Mouse (Mus musculus) kidney, adult 2 months (tissue): ENCODE data around the gene Zfr. TPM values are rescaled to one million over a fixed set of nuclear protein-coding genes. Genes with fewer than 3 reads are reported as not detected.
A peak's percentile ranks its signal among the peaks of the same experiment; 100 is the strongest.

ENCODE experiments used
- DNase-seq: peaks from one replicate; pipeline ENCODE4 v3.0.0; 2021
- H3K27ac ChIP-seq: fragments of 200-500 bp; 2 replicates; pipeline ENCODE4 v1.5.1; 2012; ENCODE audit warnings: low read depth, low read length, control low read depth, inconsistent platforms; ENCODE audit not compliant: insufficient read depth
- H3K27me3 ChIP-seq: fragments of 200-500 bp; replicated peaks from 2 replicates; pipeline ENCODE4 v1.6.1; 2012; ENCODE audit warnings: mild to moderate bottlenecking, moderate library complexity, low read length, inconsistent platforms; ENCODE audit not compliant: control insufficient read depth, insufficient read depth
- H3K36me3 ChIP-seq: fragments of 200-500 bp; 2 replicates; pipeline ENCODE4 v1.6.1; 2012; ENCODE audit warnings: mild to moderate bottlenecking, moderate library complexity, low read length, inconsistent platforms; ENCODE audit not compliant: control insufficient read depth, insufficient read depth
- H3K4me1 ChIP-seq: fragments of 200-500 bp; 2 replicates; pipeline ENCODE4 v1.6.1; 2011; ENCODE audit warnings: low read length; ENCODE audit not compliant: control insufficient read depth, insufficient read depth
- H3K4me3 ChIP-seq: fragments of 200-500 bp; 2 replicates; pipeline ENCODE4 v1.5.1; 2011; ENCODE audit warnings: mild to moderate bottlenecking, low read depth, low read length, control low read depth; ENCODE audit not compliant: insufficient read depth
- CTCF ChIP-seq: fragments of 200-500 bp; conservative IDR thresholded peaks from 2 replicates; pipeline ENCODE4 v1.5.1; 2011; ENCODE audit warnings: low read depth, mild to moderate bottlenecking, control low read depth, low read length, moderate library complexity, mixed read lengths; ENCODE audit not compliant: insufficient read depth, insufficient read length
- POLR2A ChIP-seq: fragments of 200-500 bp; IDR thresholded peaks from one replicate; pipeline ENCODE4 v1.6.1; 2011; ENCODE audit warnings: low read depth, low read length, control low read depth
- WGBS: fragments of 180-500 bp; shearing (Covaris S2); methylation state at CpG from one replicate; pipeline ENCODE4 v1.1.7; 2018; 5-methylcytosine and 5-hydroxymethylcytosine counted together
- polyA plus RNA-seq: library from polyadenylated mRNA; depleted of rRNA; stranded (reverse); fragments of >200 nt; gene quantifications from 2 replicates; pipeline ENCODE4 v1.2.3, GENCODE M21; 2012

Zfr gene
- polyA plus RNA-seq, 1 experiment: 80.8 TPM

- 84% methylated on average over 5 of the region's 5 CpGs for WGBS
- Histone ChIP-seq H3K36me3 (no peaks in the 10 kb centered on the region), H3K4me3 (no peak overlapping the region), H3K27me3 (no peaks in the 10 kb centered on the region), H3K27ac (no peak overlapping the region), H3K4me1 (peaks cover 52% of the 10 kb centered on the region)
- DNase-seq: no peak
- TF ChIP-seq POLR2A (no peak), CTCF (no peak)
Observed at GRCm38 (mm10) chr15:12217849-12218248, 100.2 kb downstream of the Zfr start.

- H3K27ac ChIP-seq: no peak overlapping the region
- H3K36me3 ChIP-seq: no peaks in the 10 kb centered on the region
- peak; percentile 59 for DNase-seq
- no peak overlapping the region for H3K4me3 ChIP-seq
- no peak for TF ChIP-seq CTCF
- TF ChIP-seq POLR2A: no peak
- WGBS: 63% methylated on average over 11 of the region's 11 CpGs
- no peaks in the 10 kb centered on the region for H3K27me3 ChIP-seq
- H3K4me1 ChIP-seq: peaks cover 45% of the 10 kb centered on the region
Observed at GRCm38 (mm10) chr15:12218583-12219382, 101.2 kb downstream of the Zfr start.

GRCm38 (mm10) chr15:12221131-12221530, 103.5 kb downstream of the Zfr start:
- H3K4me3 ChIP-seq: no peak overlapping the region

GRCm38 (mm10) chr15:12222564-12223302, 105.1 kb downstream of the Zfr start:
- WGBS: 65% methylated on average over 8 of the region's 8 CpGs
- H3K4me1 ChIP-seq: peaks cover 41% of the 10 kb centered on the region

More at GRCm38 (mm10) chr15:12221131-12221530, 103.5 kb downstream of the Zfr start:
- WGBS: 57% methylated on average over 13 of the region's 13 CpGs
- no peaks in the 10 kb centered on the region for H3K36me3 ChIP-seq
- H3K4me1 ChIP-seq: peaks cover 33% of the 10 kb centered on the region
- DNase-seq: peak; percentile 73
- TF ChIP-seq CTCF (no peak), POLR2A (no peak)
- no peaks in the 10 kb centered on the region for H3K27me3 ChIP-seq
- H3K27ac ChIP-seq: 0 out of 2 replicates have a peak overlapping the region, but pooled peaks have one; percentile 39

GRCm38 (mm10) chr15:12223393-12223792, 105.8 kb downstream of the Zfr start:
- Histone ChIP-seq H3K4me3 (no peak overlapping the region), H3K4me1 (peaks cover 46% of the 10 kb centered on the region), H3K27ac (no peak overlapping the region), H3K27me3 (no peaks in the 10 kb centered on the region), H3K36me3 (no peaks in the 10 kb centered on the region)
- no peak for DNase-seq
- WGBS: 86% methylated on average over 6 of the region's 6 CpGs
- TF ChIP-seq POLR2A: no peak
- TF ChIP-seq CTCF: no peak

More at GRCm38 (mm10) chr15:12222564-12223302, 105.1 kb downstream of the Zfr start:
- Histone ChIP-seq H3K27me3 (no peaks in the 10 kb centered on the region), H3K36me3 (no peaks in the 10 kb centered on the region), H3K27ac (no peak overlapping the region), H3K4me3 (no peak overlapping the region)
- no peak for DNase-seq
- TF ChIP-seq CTCF (no peak), POLR2A (no peak)

GRCm38 (mm10) chr15:12224239-12224638, 106.6 kb downstream of the Zfr start:
- Histone ChIP-seq H3K36me3 (no peaks in the 10 kb centered on the region), H3K27ac (no peak overlapping the region), H3K4me1 (peaks cover 41% of the 10 kb centered on the region), H3K27me3 (no peaks in the 10 kb centered on the region), H3K4me3 (no peak overlapping the region)
- 100% methylated on average over 2 of the region's 2 CpGs for WGBS
- no peak for TF ChIP-seq POLR2A
- no peak for TF ChIP-seq CTCF
- DNase-seq: no peak

GRCm38 (mm10) chr15:12225062-12225461, 107.4 kb downstream of the Zfr start:
- Histone ChIP-seq H3K27me3 (no peaks in the 10 kb centered on the region), H3K4me1 (peaks cover 34% of the 10 kb centered on the region), H3K4me3 (no peak overlapping the region), H3K36me3 (no peaks in the 10 kb centered on the region), H3K27ac (0 out of 2 replicates have a peak overlapping the region, but pooled peaks have one; percentile 6)
- TF ChIP-seq POLR2A (no peak), CTCF (no peak)
- WGBS: 54% methylated on average over 4 of the region's 4 CpGs
- peak; percentile 66 for DNase-seq
